Mouse (Mus musculus) intestine, embryonic 16.5 days (tissue): ENCODE measurements around the gene Cdk5r2. TPM values are rescaled to one million over a fixed set of nuclear protein-coding genes. Genes with fewer than 3 reads are reported as not detected.
A peak's percentile ranks its signal among the peaks of the same experiment; 100 is the strongest.

Experiments
- ATAC-seq: fragments of 200-750 bp; cut with Nextera tagmentation; 2 replicates; pipeline ENCODE4 v1.8.0; 2017; ENCODE audit warnings: moderate TSS enrichment, moderate library complexity
- H3K27ac ChIP-seq: fragments of 300-500 bp; sonication (generic); 2 replicates; pipeline ENCODE4 v1.5.1; 2014; ENCODE audit warnings: mild to moderate bottlenecking, low read length
- H3K27me3 ChIP-seq: fragments of 300-500 bp; sonication (generic); replicated peaks from 2 replicates; pipeline ENCODE4 v1.6.1; 2014; ENCODE audit warnings: low read length, control low read depth, mixed read lengths; ENCODE audit not compliant: control insufficient read depth, insufficient read depth
- H3K36me3 ChIP-seq: fragments of 300-500 bp; sonication (generic); 2 replicates; pipeline ENCODE4 v1.6.1; 2014; ENCODE audit warnings: low read length, control low read depth; ENCODE audit not compliant: control insufficient read depth, insufficient read depth
- H3K4me1 ChIP-seq: fragments of 300-500 bp; sonication (generic); 2 replicates; pipeline ENCODE4 v1.6.1; 2014; ENCODE audit warnings: low read length, control low read depth, mixed read lengths; ENCODE audit not compliant: control insufficient read depth, insufficient read depth
- H3K4me2 ChIP-seq: fragments of 300-500 bp; sonication (generic); 2 replicates; pipeline ENCODE4 v1.6.1; 2014; ENCODE audit warnings: low read depth, low read length, control low read depth
- H3K4me3 ChIP-seq: fragments of 300-500 bp; sonication (generic); 2 replicates; pipeline ENCODE4 v1.5.1; 2014; ENCODE audit warnings: mild to moderate bottlenecking, low read length
- H3K9ac ChIP-seq: fragments of 300-500 bp; sonication (generic); 2 replicates; pipeline ENCODE4 v1.6.1; 2014; ENCODE audit warnings: low read depth, low read length
- H3K9me3 ChIP-seq: fragments of 300-500 bp; sonication (generic); 2 replicates; pipeline ENCODE4 v1.6.1; 2016; ENCODE audit warnings: low read length, control low read depth; ENCODE audit not compliant: control insufficient read depth
- WGBS: fragments of 180-500 bp; shearing (Covaris S2); extraction: QIAGEN DNeasy Blood & Tissue Kit; methylation state at CpG from one replicate; pipeline ENCODE4 v1.1.7; 2014; 5-methylcytosine and 5-hydroxymethylcytosine counted together
- polyA plus RNA-seq: library from polyadenylated mRNA; unstranded; fragments of >200 nt; fragmentation: Nextera tagmentation; extraction: Ambion mirVana; gene quantifications from 2 replicates; pipeline ENCODE4 v1.2.1, GENCODE M21; 2015

Gene Cdk5r2
- polyA plus RNA-seq, 1 experiment from 2014 or later = 0.07 TPM

DNA sequence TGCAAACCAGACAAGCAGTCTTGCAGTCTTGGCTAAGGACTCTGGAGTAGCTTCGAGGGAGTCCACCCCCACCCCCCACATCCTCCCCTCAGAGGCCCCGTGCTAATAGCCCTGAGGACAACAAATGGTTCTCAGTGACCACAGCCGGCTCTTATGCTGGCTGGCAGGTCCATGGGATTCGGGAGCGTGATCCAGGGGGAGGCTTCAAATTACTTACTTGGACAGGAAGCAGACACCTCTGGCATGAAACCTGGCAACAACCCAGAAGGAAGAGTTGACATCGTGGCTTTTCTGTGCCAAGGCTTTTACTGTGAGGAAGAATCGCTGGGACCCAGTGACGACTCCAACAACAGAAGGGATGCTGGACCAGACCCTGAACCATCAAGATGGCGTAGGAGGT lies 8.4 kb upstream of the Cdk5r2 start:
- no peaks in the 10 kb centered on the region for H3K36me3 ChIP-seq
- no peak overlapping the region for H3K9ac ChIP-seq
- no peaks in the 10 kb centered on the region for H3K4me1 ChIP-seq
- no peak for ATAC-seq
- no peaks in the 10 kb centered on the region for H3K9me3 ChIP-seq
- peaks cover 18% of the 10 kb centered on the region for H3K27me3 ChIP-seq
- H3K4me3 ChIP-seq = no peak overlapping the region
- no peak overlapping the region for H3K4me2 ChIP-seq
- WGBS = 38% methylated on average over 9 of the region's 9 CpGs
- H3K27ac ChIP-seq = no peak overlapping the region

- H3K36me3 ChIP-seq = no peaks in the 10 kb centered on the region
- 63% methylated on average over 5 of the region's 5 CpGs for WGBS
- no peak overlapping the region for H3K9ac ChIP-seq
- no peak overlapping the region for H3K4me2 ChIP-seq
- no peak for ATAC-seq
- no peak overlapping the region for H3K27ac ChIP-seq
- H3K4me3 ChIP-seq = no peak overlapping the region
- peaks cover 35% of the 10 kb centered on the region for H3K27me3 ChIP-seq
- no peaks in the 10 kb centered on the region for H3K9me3 ChIP-seq
- no peaks in the 10 kb centered on the region for H3K4me1 ChIP-seq
Measured at GRCm38 (mm10) chr1:74848946-74849345, 5.8 kb upstream of the Cdk5r2 start.

DNA sequence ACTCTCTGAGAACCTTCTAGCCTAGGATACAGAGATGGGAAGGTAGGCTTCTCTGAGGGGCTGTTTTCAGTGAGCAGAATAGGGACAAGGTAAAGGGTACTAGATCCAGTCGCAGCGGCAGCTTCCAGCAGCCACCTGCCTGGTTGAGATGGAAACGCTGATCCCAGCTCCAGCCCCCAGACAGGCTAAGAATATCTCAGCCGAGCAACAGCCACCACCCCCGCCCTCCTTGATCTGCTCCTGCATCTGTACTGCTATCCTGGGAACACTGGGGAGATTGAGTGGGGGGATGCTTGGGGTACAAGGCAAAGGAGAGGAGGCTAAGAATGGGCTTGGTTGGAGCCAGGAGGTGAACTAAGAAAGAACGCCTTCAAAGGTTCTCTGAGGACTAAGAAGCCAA lies 4.5 kb upstream of the Cdk5r2 start:
- WGBS = 23% methylated on average over 6 of the region's 6 CpGs
- Histone ChIP-seq H3K4me2 (no peak overlapping the region), H3K9me3 (no peaks in the 10 kb centered on the region), H3K4me3 (no peak overlapping the region), H3K36me3 (no peaks in the 10 kb centered on the region), H3K4me1 (peaks cover 8% of the 10 kb centered on the region), H3K27ac (no peak overlapping the region), H3K9ac (no peak overlapping the region), H3K27me3 (peaks cover 46% of the 10 kb centered on the region)
- ATAC-seq = no peak

DNA sequence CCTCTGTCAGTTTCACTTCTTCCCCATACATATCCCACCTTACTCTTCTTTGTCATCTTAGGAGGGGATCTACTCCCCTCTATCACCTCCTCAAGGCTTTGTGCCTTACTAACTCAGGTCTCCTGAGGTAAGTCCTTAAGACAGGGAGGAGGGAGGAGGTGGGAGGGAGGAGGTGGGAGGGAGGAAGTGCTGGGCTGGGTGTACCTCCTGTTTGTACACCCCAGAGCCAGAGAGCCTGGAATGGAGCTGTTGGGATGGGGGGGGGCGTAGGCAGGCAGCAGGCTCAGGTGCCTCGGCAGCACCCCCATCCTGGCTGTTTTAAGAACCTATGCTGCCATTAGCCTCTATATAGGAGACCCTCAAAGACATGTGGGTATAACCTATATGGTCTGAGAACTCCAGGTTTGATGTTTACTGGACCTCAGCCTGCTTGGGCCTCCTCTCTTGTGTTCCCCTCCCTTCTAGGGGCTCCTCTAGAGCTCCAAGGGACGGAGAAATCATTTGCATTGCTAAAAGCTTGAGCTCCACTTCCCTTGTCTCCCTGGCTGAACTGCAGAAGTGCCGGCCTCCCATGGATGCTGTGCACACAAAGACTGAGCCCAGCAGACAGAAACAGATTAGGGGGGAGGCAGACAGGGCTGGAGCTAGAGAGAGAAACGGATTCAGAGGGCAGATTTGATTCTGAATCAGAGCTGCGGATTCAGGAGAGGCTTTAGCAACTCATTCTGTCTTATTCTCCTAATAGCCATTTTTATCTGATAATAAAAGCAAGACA lies 3.5 kb upstream of the Cdk5r2 start:
- Histone ChIP-seq H3K27ac (no peak overlapping the region), H3K4me3 (no peak overlapping the region), H3K9ac (no peak overlapping the region), H3K9me3 (no peaks in the 10 kb centered on the region), H3K4me1 (peaks cover 17% of the 10 kb centered on the region), H3K4me2 (no peak overlapping the region), H3K36me3 (no peaks in the 10 kb centered on the region), H3K27me3 (peaks cover 55% of the 10 kb centered on the region)
- 18% methylated on average over 6 of the region's 6 CpGs for WGBS
- no peak for ATAC-seq

GRCm38 (mm10) chr1:74855156-74855555 lies 422 bp downstream of the Cdk5r2 start:
- no peak; the same call in 1 of the 2 replicates for ATAC-seq
- Histone ChIP-seq H3K4me1 (peaks cover 27% of the 10 kb centered on the region), H3K9ac (peak overlapping the region; percentile 66), H3K9me3 (no peaks in the 10 kb centered on the region), H3K4me3 (peak overlapping the region; percentile 72), H3K27ac (no peak overlapping the region), H3K27me3 (peaks cover 89% of the 10 kb centered on the region), H3K4me2 (peak overlapping the region; percentile 100), H3K36me3 (no peaks in the 10 kb centered on the region)
- WGBS = under 1% methylated on average over 48 of the region's 48 CpGs

- Histone ChIP-seq H3K27ac (no peak overlapping the region), H3K9ac (no peak overlapping the region), H3K4me1 (peaks cover 27% of the 10 kb centered on the region), H3K4me2 (peak overlapping the region; percentile 100), H3K36me3 (no peaks in the 10 kb centered on the region), H3K27me3 (peaks cover 82% of the 10 kb centered on the region), H3K9me3 (no peaks in the 10 kb centered on the region), H3K4me3 (peak overlapping the region; percentile 72)
- under 1% methylated on average over 74 of the region's 74 CpGs for WGBS
- no peak for ATAC-seq
Measured at GRCm38 (mm10) chr1:74855651-74856438, 1.1 kb downstream of the Cdk5r2 start.

DNA sequence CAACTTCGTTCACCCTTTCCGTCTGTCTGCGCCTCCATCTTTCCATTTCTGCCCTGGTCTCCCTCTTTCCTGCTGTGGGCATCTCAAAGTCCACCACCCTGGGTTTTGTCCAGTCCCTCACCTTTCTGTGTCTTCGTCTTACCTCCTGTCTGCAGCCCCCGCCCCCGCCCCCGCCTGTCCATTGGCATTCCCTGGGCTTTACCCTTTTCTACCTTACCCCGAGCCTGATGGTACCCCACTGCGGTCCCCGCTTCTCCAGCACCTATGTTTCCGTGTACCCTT lies 1.6 kb downstream of the Cdk5r2 start:
- no peaks in the 10 kb centered on the region for H3K9me3 ChIP-seq
- H3K27ac ChIP-seq = no peak overlapping the region
- ATAC-seq = no peak
- no peak overlapping the region for H3K9ac ChIP-seq
- H3K4me3 ChIP-seq = peak overlapping the region; percentile 72
- peaks cover 27% of the 10 kb centered on the region for H3K4me1 ChIP-seq
- peaks cover 77% of the 10 kb centered on the region for H3K27me3 ChIP-seq
- WGBS = 2% methylated on average over 10 of the region's 11 CpGs
- peak overlapping the region; percentile 100; the same call in 1 of the 2 replicates for H3K4me2 ChIP-seq
- H3K36me3 ChIP-seq = no peaks in the 10 kb centered on the region

DNA sequence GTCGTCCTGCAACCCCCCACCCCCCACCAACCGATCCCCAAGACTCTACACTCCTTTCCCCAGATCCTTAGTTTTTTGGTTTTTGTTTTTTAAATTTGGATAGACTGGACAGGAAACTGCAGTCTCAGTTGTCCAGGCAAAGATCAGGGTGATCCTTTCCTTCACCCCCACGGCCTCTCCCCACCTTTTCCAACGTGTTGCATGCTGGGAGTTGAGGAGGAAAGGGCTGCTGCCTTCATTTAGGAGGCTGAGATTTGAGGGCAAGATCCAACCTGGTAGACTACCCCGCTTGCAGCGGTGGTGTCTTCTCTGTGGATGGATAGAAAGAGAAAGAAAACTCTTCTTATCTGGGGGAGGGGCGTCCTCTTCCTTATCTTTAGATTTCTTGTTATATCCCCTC lies 2.1 kb downstream of the Cdk5r2 start:
- Histone ChIP-seq H3K4me3 (no peak overlapping the region), H3K9ac (no peak overlapping the region), H3K27ac (no peak overlapping the region), H3K4me1 (peaks cover 27% of the 10 kb centered on the region), H3K27me3 (peaks cover 74% of the 10 kb centered on the region), H3K9me3 (no peaks in the 10 kb centered on the region), H3K4me2 (no peak overlapping the region), H3K36me3 (no peaks in the 10 kb centered on the region)
- 1% methylated on average over 7 of the region's 7 CpGs for WGBS
- no peak for ATAC-seq

DNA sequence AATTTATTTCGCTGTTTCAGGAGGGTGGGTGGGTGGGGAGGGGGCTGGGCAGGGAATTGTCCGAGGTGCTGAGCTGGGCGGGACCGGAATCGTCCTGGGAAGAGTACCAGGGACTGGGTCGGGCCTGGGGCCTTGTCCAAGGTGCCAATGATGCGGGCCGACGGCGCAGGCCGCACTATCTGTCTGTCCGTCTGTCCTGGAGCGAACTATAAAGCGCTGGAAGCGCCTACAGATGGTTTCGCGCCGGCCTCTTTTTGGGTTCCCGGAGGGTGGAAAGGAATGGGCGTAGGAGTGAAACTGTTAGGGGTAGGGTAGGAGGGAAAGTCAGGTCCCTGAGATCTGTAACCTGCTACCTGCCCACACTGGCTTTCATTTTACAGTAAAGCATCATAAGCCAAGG lies 2.5 kb downstream of the Cdk5r2 start:
- Histone ChIP-seq H3K9ac (no peak overlapping the region), H3K27me3 (peaks cover 70% of the 10 kb centered on the region), H3K4me3 (no peak overlapping the region), H3K9me3 (no peaks in the 10 kb centered on the region), H3K4me2 (no peak overlapping the region), H3K4me1 (peaks cover 27% of the 10 kb centered on the region), H3K27ac (no peak overlapping the region), H3K36me3 (no peaks in the 10 kb centered on the region)
- WGBS = 5% methylated on average over 20 of the region's 20 CpGs
- no peak for ATAC-seq
